Mouse (Mus musculus) limb, embryonic 15.5 days (tissue): ENCODE data around the gene Ccr1l1. TPM values are rescaled to one million over a fixed set of nuclear protein-coding genes. Genes with fewer than 3 reads are reported as not detected.

Source experiments
- ATAC-seq: fragments of 200-750 bp; cut with Nextera tagmentation; 2 replicates; pipeline ENCODE4 v1.8.0; 2017; ENCODE audit warnings: low read depth, moderate TSS enrichment; ENCODE audit not compliant: insufficient number of reproducible peaks, low FRiP score, low TSS enrichment
- H3K27ac ChIP-seq: fragments of 300-500 bp; sonication (generic); 2 replicates; pipeline ENCODE4 v1.5.1; 2015; ENCODE audit warnings: moderate library complexity, mild to moderate bottlenecking, inconsistent platforms
- H3K27me3 ChIP-seq: fragments of 300-500 bp; sonication (generic); 2 replicates; pipeline ENCODE4 v1.6.1; 2015; ENCODE audit warnings: inconsistent platforms
- H3K36me3 ChIP-seq: fragments of 300-500 bp; sonication (generic); 2 replicates; pipeline ENCODE4 v1.6.1; 2015; ENCODE audit warnings: inconsistent platforms
- H3K4me1 ChIP-seq: fragments of 300-500 bp; sonication (generic); 2 replicates; pipeline ENCODE4 v1.6.1; 2015; ENCODE audit warnings: inconsistent platforms
- H3K4me2 ChIP-seq: fragments of 300-500 bp; sonication (generic); 2 replicates; pipeline ENCODE4 v1.6.1; 2015; ENCODE audit warnings: mild to moderate bottlenecking, inconsistent platforms
- H3K4me3 ChIP-seq: fragments of 300-500 bp; sonication (generic); 2 replicates; pipeline ENCODE4 v1.5.1; 2015; ENCODE audit warnings: mild to moderate bottlenecking, inconsistent platforms
- H3K9ac ChIP-seq: fragments of 300-500 bp; sonication (generic); 2 replicates; pipeline ENCODE4 v1.6.1; 2015; ENCODE audit warnings: inconsistent platforms
- H3K9me3 ChIP-seq: fragments of 300-500 bp; sonication (generic); 2 replicates; pipeline ENCODE4 v1.6.1; 2016; ENCODE audit warnings: inconsistent platforms
- WGBS: fragments of 180-500 bp; shearing (Covaris S2); methylation state at CpG from one replicate; pipeline ENCODE4 v1.1.7; 2015; 5-methylcytosine and 5-hydroxymethylcytosine counted together
- polyA plus RNA-seq: library from polyadenylated mRNA; unstranded; fragments of >200 nt; fragmentation: Nextera tagmentation; extraction: Ambion mirVana; gene quantifications from 2 replicates; pipeline ENCODE4 v1.2.1, GENCODE M21; 2015

The Ccr1l1 gene
- polyA plus RNA-seq, result not detected in 2 replicates

- WGBS, result 70% methylated on average over 1 of the region's 1 CpGs
- ATAC-seq, result no peak
Measured at GRCm38 (mm10) chr9:123978308-123978707, at the start of gene Ccr1l1. Gene Ccr1l1, minus strand, starts transcription at chr9:123978408.

GRCm38 (mm10) chr9:124021672-124022071, 43.5 kb upstream of the Ccr1l1 start, which contains the start of gene Ccr3:
Gene Ccr3, plus strand, starts transcription at chr9:124021972.
- H3K27ac ChIP-seq, result no peak within 1 kb of the TSS
- no peaks in the 10 kb centered on the region for H3K4me1 ChIP-seq

More at GRCm38 (mm10) chr9:123978308-123978707, at the start of gene Ccr1l1:
- H3K4me3 ChIP-seq, result no peak within 1 kb of the TSS
- H3K4me2 ChIP-seq, result no peak within 1 kb of the TSS
- H3K27me3 ChIP-seq, result no peaks in the 10 kb centered on the region
- H3K36me3 ChIP-seq, result no peaks in the 10 kb centered on the region
- H3K9ac ChIP-seq, result no peak within 1 kb of the TSS
- H3K4me1 ChIP-seq, result no peaks in the 10 kb centered on the region
- H3K27ac ChIP-seq, result no peak within 1 kb of the TSS
- H3K9me3 ChIP-seq, result no peaks in the 10 kb centered on the region

GRCm38 (mm10) chr9:124019887-124020286, 41.7 kb upstream of the Ccr1l1 start:
- no peak for ATAC-seq
- H3K4me2 ChIP-seq, result no peak overlapping the region
- WGBS, result 90% methylated on average over 3 of the region's 3 CpGs

More at GRCm38 (mm10) chr9:124021672-124022071, 43.5 kb upstream of the Ccr1l1 start, which contains the start of gene Ccr3:
- no peaks in the 10 kb centered on the region for H3K9me3 ChIP-seq
- no peak for ATAC-seq
- WGBS, result 91% methylated on average over 1 of the region's 1 CpGs
- no peak within 1 kb of the TSS for H3K9ac ChIP-seq
- no peak within 1 kb of the TSS for H3K4me3 ChIP-seq
- H3K4me2 ChIP-seq, result no peak within 1 kb of the TSS
- no peaks in the 10 kb centered on the region for H3K36me3 ChIP-seq
- no peaks in the 10 kb centered on the region for H3K27me3 ChIP-seq

GRCm38 (mm10) chr9:124016048-124016447, 37.8 kb upstream of the Ccr1l1 start:
- no peaks in the 10 kb centered on the region for H3K4me1 ChIP-seq
- 67% methylated on average over 2 of the region's 2 CpGs for WGBS
- no peak overlapping the region for H3K4me2 ChIP-seq
- no peaks in the 10 kb centered on the region for H3K27me3 ChIP-seq
- H3K4me3 ChIP-seq, result no peak overlapping the region
- ATAC-seq, result no peak
- H3K27ac ChIP-seq, result no peak overlapping the region
- no peaks in the 10 kb centered on the region for H3K36me3 ChIP-seq
- no peaks in the 10 kb centered on the region for H3K9me3 ChIP-seq
- no peak overlapping the region for H3K9ac ChIP-seq

More at GRCm38 (mm10) chr9:124019887-124020286, 41.7 kb upstream of the Ccr1l1 start:
- H3K9me3 ChIP-seq, result no peaks in the 10 kb centered on the region
- no peaks in the 10 kb centered on the region for H3K27me3 ChIP-seq
- no peak overlapping the region for H3K27ac ChIP-seq
- no peaks in the 10 kb centered on the region for H3K36me3 ChIP-seq
- H3K4me1 ChIP-seq, result no peaks in the 10 kb centered on the region
- no peak overlapping the region for H3K9ac ChIP-seq
- H3K4me3 ChIP-seq, result no peak overlapping the region

- H3K27me3 ChIP-seq, result no peaks in the 10 kb centered on the region
- H3K9ac ChIP-seq, result no peak overlapping the region
- H3K4me2 ChIP-seq, result no peak overlapping the region
- H3K9me3 ChIP-seq, result no peaks in the 10 kb centered on the region
- no peaks in the 10 kb centered on the region for H3K36me3 ChIP-seq
- no peak overlapping the region for H3K27ac ChIP-seq
- no peak overlapping the region for H3K4me3 ChIP-seq
- no peaks in the 10 kb centered on the region for H3K4me1 ChIP-seq
- ATAC-seq, result no peak
- 74% methylated on average over 2 of the region's 2 CpGs for WGBS
Measured at GRCm38 (mm10) chr9:124014985-124015652, 36.9 kb upstream of the Ccr1l1 start.

- Histone ChIP-seq H3K4me2 (no peak overlapping the region), H3K27me3 (no peaks in the 10 kb centered on the region), H3K36me3 (no peaks in the 10 kb centered on the region), H3K27ac (no peak overlapping the region), H3K4me3 (no peak overlapping the region), H3K9ac (no peak overlapping the region), H3K9me3 (no peaks in the 10 kb centered on the region), H3K4me1 (no peaks in the 10 kb centered on the region)
- WGBS, result 80% methylated on average over 3 of the region's 3 CpGs
- no peak for ATAC-seq
Measured at GRCm38 (mm10) chr9:124013270-124013669, 35.1 kb upstream of the Ccr1l1 start.

GRCm38 (mm10) chr9:124012691-124013090, 34.5 kb upstream of the Ccr1l1 start:
- H3K4me1 ChIP-seq, result no peaks in the 10 kb centered on the region
- no peak overlapping the region for H3K4me3 ChIP-seq
- no peak overlapping the region for H3K27ac ChIP-seq
- 66% methylated on average over 2 of the region's 2 CpGs for WGBS
- H3K36me3 ChIP-seq, result no peaks in the 10 kb centered on the region
- no peaks in the 10 kb centered on the region for H3K27me3 ChIP-seq
- ATAC-seq, result no peak
- H3K9me3 ChIP-seq, result no peaks in the 10 kb centered on the region
- H3K4me2 ChIP-seq, result no peak overlapping the region
- H3K9ac ChIP-seq, result no peak overlapping the region

- 85% methylated on average over 2 of the region's 2 CpGs for WGBS
- H3K4me2 ChIP-seq, result no peak overlapping the region
- H3K4me3 ChIP-seq, result no peak overlapping the region
- no peak overlapping the region for H3K9ac ChIP-seq
- no peaks in the 10 kb centered on the region for H3K4me1 ChIP-seq
- no peaks in the 10 kb centered on the region for H3K36me3 ChIP-seq
- H3K27me3 ChIP-seq, result no peaks in the 10 kb centered on the region
- H3K27ac ChIP-seq, result no peak overlapping the region
- H3K9me3 ChIP-seq, result no peaks in the 10 kb centered on the region
- no peak for ATAC-seq
Measured at GRCm38 (mm10) chr9:123999784-124000183, 21.6 kb upstream of the Ccr1l1 start.

- H3K9me3 ChIP-seq, result no peaks in the 10 kb centered on the region
- H3K4me3 ChIP-seq, result no peak overlapping the region
- H3K27me3 ChIP-seq, result no peaks in the 10 kb centered on the region
- H3K27ac ChIP-seq, result no peak overlapping the region
- no peaks in the 10 kb centered on the region for H3K4me1 ChIP-seq
- no peak overlapping the region for H3K9ac ChIP-seq
- no peak overlapping the region for H3K4me2 ChIP-seq
- no peaks in the 10 kb centered on the region for H3K36me3 ChIP-seq
- ATAC-seq, result no peak
- 68% methylated on average over 3 of the region's 3 CpGs for WGBS
Measured at GRCm38 (mm10) chr9:123997719-123998118, 19.5 kb upstream of the Ccr1l1 start.

- no peak for ATAC-seq
- Histone ChIP-seq H3K4me2 (no peak overlapping the region), H3K4me3 (no peak overlapping the region), H3K36me3 (no peaks in the 10 kb centered on the region), H3K9me3 (no peaks in the 10 kb centered on the region), H3K27ac (no peak overlapping the region), H3K9ac (no peak overlapping the region), H3K27me3 (no peaks in the 10 kb centered on the region), H3K4me1 (no peaks in the 10 kb centered on the region)
- WGBS, result 38% methylated on average over 1 of the region's 1 CpGs
Measured at GRCm38 (mm10) chr9:123991312-123991906, 13.2 kb upstream of the Ccr1l1 start.

GRCm38 (mm10) chr9:123989671-123990070, 11.5 kb upstream of the Ccr1l1 start:
- Histone ChIP-seq H3K9me3 (no peaks in the 10 kb centered on the region), H3K4me2 (no peak overlapping the region), H3K36me3 (no peaks in the 10 kb centered on the region), H3K4me3 (no peak overlapping the region), H3K4me1 (no peaks in the 10 kb centered on the region), H3K27ac (no peak overlapping the region), H3K27me3 (no peaks in the 10 kb centered on the region), H3K9ac (no peak overlapping the region)
- no peak for ATAC-seq
- WGBS, result 49% methylated on average over 3 of the region's 3 CpGs

GRCm38 (mm10) chr9:123986217-123986616, 8.0 kb upstream of the Ccr1l1 start:
- Histone ChIP-seq H3K4me2 (no peak overlapping the region), H3K27ac (no peak overlapping the region), H3K4me1 (no peaks in the 10 kb centered on the region), H3K9ac (no peak overlapping the region), H3K27me3 (no peaks in the 10 kb centered on the region), H3K9me3 (no peaks in the 10 kb centered on the region), H3K4me3 (no peak overlapping the region), H3K36me3 (no peaks in the 10 kb centered on the region)
- 80% methylated on average over 2 of the region's 2 CpGs for WGBS
- no peak for ATAC-seq
